Mouse (Mus musculus) kidney, adult 2 months (tissue): ENCODE measurements around the gene Slc39a2.

Experiments used
- CTCF ChIP-seq: fragments of 200-500 bp; conservative IDR thresholded peaks from 2 replicates; pipeline ENCODE4 v1.5.1; 2011; ENCODE audit warnings: low read depth, mild to moderate bottlenecking, control low read depth, low read length, moderate library complexity, mixed read lengths; ENCODE audit not compliant: insufficient read depth, insufficient read length
- POLR2A ChIP-seq: fragments of 200-500 bp; IDR thresholded peaks from one replicate; pipeline ENCODE4 v1.6.1; 2011; ENCODE audit warnings: low read depth, low read length, control low read depth

GRCm38 (mm10) chr14:51929968-51930367 lies 37.3 kb downstream of the Slc39a2 start:
- TF ChIP-seq POLR2A (no peak), CTCF (no peak)
